Mouse (Mus musculus): ENCODE measurements around the gene Kcnf1. TPM values are rescaled to one million over a fixed set of nuclear protein-coding genes. Genes with fewer than 3 reads are reported as not detected.

The Kcnf1 gene
- 4.1 and 5.7 TPM in 2 replicates for polyA plus RNA-seq (2015; fragmentation: Nextera tagmentation; extraction: Ambion mirVana)

GRCm38 (mm10) chr12:17176757-17177092, at the start of gene Kcnf1:
TSS of gene Kcnf1 (minus strand) at chr12:17176888.

Other genes starting within 250 kb of the Kcnf1 start
- gene Pqlc3, start 176.5 kb downstream of the Kcnf1 start, polyA plus RNA-seq (2015; fragmentation: Nextera tagmentation; extraction: Ambion mirVana), result 3.0 and 6.1 TPM in 2 replicates
- 0.09 and 0.13 TPM in 2 replicates for gene 2410004P03Rik, start 165.2 kb downstream of the Kcnf1 start, polyA plus RNA-seq (2015; fragmentation: Nextera tagmentation; extraction: Ambion mirVana)
- gene Pdia6, start 89.7 kb upstream of the Kcnf1 start, polyA plus RNA-seq (2015; fragmentation: Nextera tagmentation; extraction: Ambion mirVana), result 120 and 166 TPM in 2 replicates
- 0.44 and 1.9 TPM in 2 replicates for gene Atp6v1c2, start 152.5 kb upstream of the Kcnf1 start, polyA plus RNA-seq (2015; fragmentation: Nextera tagmentation; extraction: Ambion mirVana)
- gene Nol10, start 171.6 kb upstream of the Kcnf1 start, polyA plus RNA-seq (2015; fragmentation: Nextera tagmentation; extraction: Ambion mirVana), result 5.8 and 7.7 TPM in 2 replicates

Data from skeletal muscle tissue, postnatal 0 days (tissue).